Mouse (Mus musculus) stomach, postnatal 0 days (tissue): ENCODE results near the gene Tmem138.

ENCODE experiments used
- CTCF ChIP-seq: IDR thresholded peaks from 2 replicates; pipeline ENCODE4 v1.5.1; 2016; ENCODE audit warnings: antibody characterized with exemption, low read depth, mild to moderate bottlenecking, moderate library complexity
- EP300 ChIP-seq: optimal IDR thresholded peaks from 2 replicates; pipeline ENCODE3; 2016; ENCODE audit warnings: antibody characterized with exemption

DNA sequence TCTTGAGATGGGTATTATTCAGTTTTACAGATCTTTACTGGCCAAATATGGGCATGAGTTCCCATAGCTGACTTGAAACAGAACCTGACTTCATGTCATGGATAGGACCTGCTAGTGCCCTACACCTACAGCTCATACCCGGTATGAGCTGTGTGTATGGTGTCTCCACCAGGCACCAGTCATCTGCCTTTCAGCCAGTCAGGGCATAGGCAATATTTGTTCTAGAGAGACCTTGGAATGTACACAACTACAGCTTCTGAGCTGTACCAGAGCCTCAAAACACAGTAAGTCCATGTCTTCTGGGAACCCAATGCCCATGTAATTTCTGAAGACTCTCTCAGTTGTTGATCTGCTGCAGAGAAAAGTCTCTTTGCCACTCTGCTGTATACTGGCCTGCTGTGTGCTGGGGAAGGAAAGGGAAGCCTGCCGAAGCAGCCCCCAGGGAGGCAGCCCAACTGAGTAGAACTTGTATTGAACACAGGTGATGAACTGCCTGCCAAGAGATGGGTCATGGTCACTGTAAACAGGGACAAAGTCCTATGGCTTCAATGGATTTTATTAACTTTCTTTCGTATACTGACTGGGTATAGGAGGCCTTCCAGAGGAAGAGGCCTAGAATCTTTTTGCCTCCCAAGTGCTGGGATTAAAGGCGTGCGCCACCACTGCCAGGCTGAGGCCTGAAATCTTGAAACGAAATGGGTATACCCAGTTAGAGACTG is 14.7 kb upstream of the Tmem138 start:
- TF ChIP-seq CTCF (no peak), EP300 (no peak)
